Mouse (Mus musculus): Measurements from ENCODE around the gene Lrrn3.

The Lrrn3 gene

GRCm38 (mm10) chr12:41436206-41436985 is 49.8 kb downstream of the Lrrn3 start:
- in situ Hi-C loops (cut with MseI, MboI): no loop called here

- in situ Hi-C loops (cut with MseI, MboI): no loop called here
Measured at GRCm38 (mm10) chr12:41428806-41429205, 57.4 kb downstream of the Lrrn3 start.

GRCm38 (mm10) chr12:41427464-41427863 is 58.8 kb downstream of the Lrrn3 start:
- in situ Hi-C loops (cut with MseI, MboI): no loop called here

GRCm38 (mm10) chr12:41425101-41425679 is 61.0 kb downstream of the Lrrn3 start:
- in situ Hi-C loops (cut with MseI, MboI): no loop called here

GRCm38 (mm10) chr12:41417961-41418360 is 68.3 kb downstream of the Lrrn3 start:
- in situ Hi-C loops (cut with MseI, MboI): no loop called here

GRCm38 (mm10) chr12:41417099-41417498 is 69.1 kb downstream of the Lrrn3 start:
- in situ Hi-C loops (cut with MseI, MboI): no loop called here

- in situ Hi-C loops (cut with MseI, MboI): no loop called here
Measured at GRCm38 (mm10) chr12:41416635-41417034, 69.6 kb downstream of the Lrrn3 start.

- in situ Hi-C loops (cut with MseI, MboI): no loop called here
Measured at GRCm38 (mm10) chr12:41409431-41409830, 76.8 kb downstream of the Lrrn3 start.

- in situ Hi-C loops (cut with MseI, MboI): no loop called here
Measured at GRCm38 (mm10) chr12:41401923-41402322, 84.3 kb downstream of the Lrrn3 start.
